Mouse (Mus musculus): Measurements from ENCODE around the gene Actr3. TPM values are rescaled to one million over a fixed set of nuclear protein-coding genes. Genes with fewer than 3 reads are reported as not detected.

The Actr3 gene
- polyA plus RNA-seq (2014; fragmentation: Illumina TruSeq; extraction: RNeasy Lipid Tissue Mini Kit (QIAGEN cat#74804); ENCODE audit: low read depth, low replicate concordance): 325 TPM

GRCm38 (mm10) chr1:125435369-125436135 is at the start of gene Actr3:
Gene Actr3 (minus strand): TSS chr1:125435727.

Other genes with a start within 250 kb of the Actr3 start
- gene Slc35f5, start 124.9 kb upstream of the Actr3 start, polyA plus RNA-seq (2014; fragmentation: Illumina TruSeq; extraction: RNeasy Lipid Tissue Mini Kit (QIAGEN cat#74804); ENCODE audit: low read depth, low replicate concordance): 38.8 TPM
- not detected for gene Gpr39, start 241.3 kb upstream of the Actr3 start, polyA plus RNA-seq (2014; fragmentation: Illumina TruSeq; extraction: RNeasy Lipid Tissue Mini Kit (QIAGEN cat#74804); ENCODE audit: low read depth, low replicate concordance)